Mouse (Mus musculus) cortical plate, adult 2 months (tissue): ENCODE data around the gene Prdm10.

Source experiments
- CTCF ChIP-seq: fragments of 200-500 bp; IDR thresholded peaks from 2 replicates; pipeline ENCODE4 v1.5.1; 2011; ENCODE audit warnings: mild to moderate bottlenecking, control low read depth, low read length; ENCODE audit not compliant: insufficient read depth; ENCODE audit errors: extremely low read depth
- POLR2A ChIP-seq: fragments of 200-500 bp; IDR thresholded peaks from 2 replicates; pipeline ENCODE4 v1.6.1; 2011; ENCODE audit warnings: mild to moderate bottlenecking, low read length, control low read depth; ENCODE audit not compliant: insufficient read depth; ENCODE audit errors: extremely low read depth

- no peak for TF ChIP-seq POLR2A
- TF ChIP-seq CTCF, result no peak
Observed at GRCm38 (mm10) chr9:31253311-31253734, 27.0 kb upstream of the Prdm10 start.
